ENCODE assay signal across 20 mouse cellular contexts in the genomic region with DNA sequence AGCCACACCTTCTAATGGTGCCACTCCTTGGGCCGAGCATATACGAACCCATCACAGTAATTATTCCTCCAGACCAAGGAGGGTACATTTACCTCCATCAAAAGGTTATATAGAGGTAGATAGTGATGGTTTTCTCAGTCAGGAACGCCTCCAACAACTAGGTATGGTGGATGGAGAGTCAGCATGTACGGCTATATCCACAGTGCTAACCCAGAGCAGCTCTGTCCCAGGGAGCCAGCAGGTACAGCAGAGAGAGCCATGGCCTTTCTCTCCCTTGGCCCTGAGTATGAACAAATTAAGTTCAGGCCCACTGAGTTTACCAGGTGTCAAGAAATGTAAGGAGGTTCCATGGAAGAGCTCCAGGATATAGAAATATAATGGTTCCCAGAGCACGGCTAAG. TPM values are rescaled to one million over a fixed set of nuclear protein-coding genes. Genes with fewer than 3 reads are reported as not detected.
"Had no signal": no experiment of that assay in that cellular context is flagged by ENCODE, and none has a peak within 500 bp of the region (broad histone marks: within the 10 kb centered on the region; RNA-seq: fewer than 3 reads in every experiment).

No protein-coding gene starts in this region.

- DNase-seq: lung, adult 18-20 months; lung, embryonic 14.5 days; lung, postnatal 10 days; lung, postnatal 4 days; retina, postnatal 1 day; right cerebral cortex, adult 18-20 months; right cerebral cortex, postnatal 25 days; right cerebral cortex, postnatal 4 days; spleen, adult 18-20 months; thymus, adult 18-20 months; thymus, postnatal 14 days; thymus, postnatal 36 days had no signal

- H3K36me3 ChIP-seq: midbrain, embryonic 13.5 days; midbrain, embryonic 15.5 days; neural tube, embryonic 12.5 days had no signal

- ATAC-seq: midbrain, embryonic 13.5 days; midbrain, embryonic 15.5 days had no signal

- H3K9me3 ChIP-seq: midbrain, embryonic 13.5 days; midbrain, embryonic 15.5 days; neural tube, embryonic 12.5 days had no signal

- H3K4me2 ChIP-seq: lung, embryonic 14.5 days; midbrain, embryonic 11.5 days; midbrain, embryonic 13.5 days; midbrain, embryonic 15.5 days; neural tube, embryonic 12.5 days had no signal

- H3K9ac ChIP-seq: liver, embryonic 14.5 days; lung, embryonic 14.5 days; midbrain, embryonic 13.5 days; midbrain, embryonic 15.5 days; neural tube, embryonic 12.5 days had no signal

- H3K27ac ChIP-seq: liver, embryonic 14.5 days; midbrain, embryonic 13.5 days; midbrain, embryonic 15.5 days; neural tube, embryonic 12.5 days had no signal

- H3K4me3 ChIP-seq: megakaryocyte, embryonic 14.5 days; midbrain, embryonic 13.5 days; midbrain, embryonic 15.5 days; neural tube, embryonic 12.5 days had no signal

- H3K27me3 ChIP-seq: midbrain, embryonic 15.5 days; neural tube, embryonic 12.5 days had no signal

RNA-seq across cellular contexts. Expression of a gene that starts 41.1 kb away (rescaled TPM):
- total RNA-seq: megakaryocyte progenitor cell, adult 5-6 weeks; midbrain, postnatal 0 days had no signal
- polyA plus RNA-seq: midbrain, embryonic 11.5 days had no signal
